Mouse (Mus musculus) heart, embryonic 12.5 days (tissue): ENCODE data around the gene Gm4969. TPM values are rescaled to one million over a fixed set of nuclear protein-coding genes. Genes with fewer than 3 reads are reported as not detected.

Source experiments
- ATAC-seq: fragments of 200-750 bp; cut with Nextera tagmentation; 2 replicates; pipeline ENCODE4 v1.8.0; 2017; ENCODE audit warnings: moderate TSS enrichment, moderate library complexity; ENCODE audit not compliant: insufficient number of reproducible peaks, low FRiP score
- H3K27ac ChIP-seq: fragments of 300-500 bp; sonication (generic); 2 replicates; pipeline ENCODE4 v1.5.1; 2016; ENCODE audit warnings: mild to moderate bottlenecking, moderate library complexity; ENCODE audit not compliant: poor library complexity, severe bottlenecking
- H3K27me3 ChIP-seq: fragments of 300-500 bp; sonication (generic); replicated peaks from 2 replicates; pipeline ENCODE4 v1.6.1; 2016; ENCODE audit warnings: mild to moderate bottlenecking, moderate library complexity
- H3K36me3 ChIP-seq: fragments of 300-500 bp; sonication (generic); 2 replicates; pipeline ENCODE4 v1.6.1; 2016; ENCODE audit warnings: mild to moderate bottlenecking, moderate library complexity
- H3K4me1 ChIP-seq: fragments of 300-500 bp; sonication (generic); replicated peaks from 2 replicates; pipeline ENCODE4 v1.6.1; 2016; ENCODE audit warnings: mild to moderate bottlenecking
- H3K4me2 ChIP-seq: fragments of 300-500 bp; sonication (generic); 2 replicates; pipeline ENCODE4 v1.6.1; 2016; ENCODE audit warnings: mild to moderate bottlenecking, moderate library complexity
- H3K4me3 ChIP-seq: fragments of 300-500 bp; sonication (generic); 2 replicates; pipeline ENCODE4 v1.5.1; 2016; ENCODE audit warnings: mild to moderate bottlenecking
- H3K9ac ChIP-seq: fragments of 300-500 bp; sonication (generic); 2 replicates; pipeline ENCODE4 v1.6.1; 2016; ENCODE audit warnings: mild to moderate bottlenecking, moderate library complexity
- H3K9me3 ChIP-seq: fragments of 300-500 bp; sonication (generic); replicated peaks from 2 replicates; pipeline ENCODE4 v1.6.1; 2016; ENCODE audit warnings: mild to moderate bottlenecking, moderate library complexity
- WGBS: fragments of 180-500 bp; shearing (Covaris S2); methylation state at CpG from one replicate; pipeline ENCODE4 v1.1.7; 2016; 5-methylcytosine and 5-hydroxymethylcytosine counted together
- polyA plus RNA-seq: library from polyadenylated mRNA; unstranded; fragments of >200 nt; fragmentation: Nextera tagmentation; extraction: Ambion mirVana; gene quantifications from 2 replicates; pipeline ENCODE4 v1.2.1, GENCODE M21; 2016

Gm4969 gene
- polyA plus RNA-seq, 1 experiment from 2014 or later = 2.2 TPM

- H3K9ac ChIP-seq = no peak overlapping the region
- no peaks in the 10 kb centered on the region for H3K9me3 ChIP-seq
- H3K4me2 ChIP-seq = no peak overlapping the region
- H3K4me3 ChIP-seq = no peak overlapping the region
- peaks cover 2% of the 10 kb centered on the region; the same call in 1 of the 2 replicates for H3K4me1 ChIP-seq
- no peaks in the 10 kb centered on the region for H3K27me3 ChIP-seq
- 89% methylated on average over 38 of the region's 38 CpGs for WGBS
- H3K27ac ChIP-seq = no peak overlapping the region
- no peak for ATAC-seq
- peaks cover 67% of the 10 kb centered on the region for H3K36me3 ChIP-seq
Observed at GRCm38 (mm10) chr7:19136673-19137334, 18.6 kb upstream of the Gm4969 start.

- no peak overlapping the region for H3K4me3 ChIP-seq
- H3K27ac ChIP-seq = no peak overlapping the region
- no peak overlapping the region for H3K4me2 ChIP-seq
- no peaks in the 10 kb centered on the region for H3K9me3 ChIP-seq
- no peak for ATAC-seq
- H3K36me3 ChIP-seq = peaks cover 63% of the 10 kb centered on the region
- no peaks in the 10 kb centered on the region for H3K27me3 ChIP-seq
- WGBS = 92% methylated on average over 13 of the region's 13 CpGs
- no peak overlapping the region for H3K9ac ChIP-seq
- peaks cover 2% of the 10 kb centered on the region; the same call in 1 of the 2 replicates for H3K4me1 ChIP-seq
Observed at GRCm38 (mm10) chr7:19136168-19136567, 18.0 kb upstream of the Gm4969 start.

GRCm38 (mm10) chr7:19131324-19131848 lies 13.2 kb upstream of the Gm4969 start:
- H3K4me2 ChIP-seq = peak overlapping the region; percentile 72
- peak; percentile 98 for ATAC-seq
- no peaks in the 10 kb centered on the region for H3K9me3 ChIP-seq
- peak overlapping the region; percentile 71 for H3K9ac ChIP-seq
- H3K4me1 ChIP-seq = peaks cover 9% of the 10 kb centered on the region
- H3K27ac ChIP-seq = peak overlapping the region; percentile 80
- H3K36me3 ChIP-seq = peaks cover 32% of the 10 kb centered on the region
- no peaks in the 10 kb centered on the region for H3K27me3 ChIP-seq
- WGBS = under 1% methylated on average over 39 of the region's 39 CpGs
- peak overlapping the region; percentile 53 for H3K4me3 ChIP-seq

GRCm38 (mm10) chr7:19130657-19131056 lies 12.5 kb upstream of the Gm4969 start:
- Histone ChIP-seq H3K9me3 (no peaks in the 10 kb centered on the region), H3K36me3 (peaks cover 29% of the 10 kb centered on the region), H3K4me3 (peak overlapping the region; percentile 53), H3K27me3 (no peaks in the 10 kb centered on the region), H3K27ac (peak overlapping the region; percentile 80), H3K4me2 (peak overlapping the region; percentile 72), H3K4me1 (peaks cover 9% of the 10 kb centered on the region), H3K9ac (peak overlapping the region; percentile 56)
- no peak for ATAC-seq
- 22% methylated on average over 4 of the region's 4 CpGs for WGBS

- H3K4me2 ChIP-seq = no peak overlapping the region
- H3K9me3 ChIP-seq = no peaks in the 10 kb centered on the region
- H3K27ac ChIP-seq = no peak overlapping the region
- peaks cover 20% of the 10 kb centered on the region for H3K36me3 ChIP-seq
- ATAC-seq = no peak
- no peak overlapping the region for H3K4me3 ChIP-seq
- peaks cover 11% of the 10 kb centered on the region for H3K4me1 ChIP-seq
- WGBS = 93% methylated on average over 5 of the region's 5 CpGs
- no peak overlapping the region for H3K9ac ChIP-seq
- no peaks in the 10 kb centered on the region for H3K27me3 ChIP-seq
Observed at GRCm38 (mm10) chr7:19129396-19129795, 11.2 kb upstream of the Gm4969 start.

- WGBS = 88% methylated on average over 5 of the region's 5 CpGs
- peak overlapping the region; percentile 36; the same call in 1 of the 2 replicates for H3K9ac ChIP-seq
Observed at GRCm38 (mm10) chr7:19127744-19128143, 9.6 kb upstream of the Gm4969 start.

GRCm38 (mm10) chr7:19124713-19125112 lies 6.5 kb upstream of the Gm4969 start:
- Histone ChIP-seq H3K4me1 (peaks cover 20% of the 10 kb centered on the region), H3K9me3 (no peaks in the 10 kb centered on the region), H3K4me2 (no peak overlapping the region), H3K9ac (no peak overlapping the region; the same call in 1 of the 2 replicates), H3K4me3 (no peak overlapping the region), H3K27ac (no peak overlapping the region), H3K36me3 (peaks cover 19% of the 10 kb centered on the region), H3K27me3 (no peaks in the 10 kb centered on the region)
- ATAC-seq = no peak
- WGBS = 85% methylated on average over 6 of the region's 6 CpGs

More at GRCm38 (mm10) chr7:19127744-19128143, 9.6 kb upstream of the Gm4969 start:
- no peak overlapping the region for H3K4me3 ChIP-seq
- no peaks in the 10 kb centered on the region for H3K27me3 ChIP-seq
- no peak overlapping the region for H3K4me2 ChIP-seq
- ATAC-seq = no peak
- H3K9me3 ChIP-seq = no peaks in the 10 kb centered on the region
- H3K4me1 ChIP-seq = peaks cover 11% of the 10 kb centered on the region
- H3K27ac ChIP-seq = no peak overlapping the region
- peaks cover 19% of the 10 kb centered on the region for H3K36me3 ChIP-seq

- Histone ChIP-seq H3K27me3 (no peaks in the 10 kb centered on the region), H3K4me2 (no peak overlapping the region), H3K9ac (no peak overlapping the region), H3K4me3 (no peak overlapping the region), H3K27ac (no peak overlapping the region), H3K36me3 (0 out of 2 replicates have a peak, but pooled peaks cover 5% of the 10 kb centered on the region), H3K4me1 (peaks cover 26% of the 10 kb centered on the region), H3K9me3 (peaks cover 10% of the 10 kb centered on the region; the same call in 1 of the 2 replicates)
- ATAC-seq = no peak
- WGBS = 92% methylated on average over 4 of the region's 4 CpGs
Observed at GRCm38 (mm10) chr7:19121686-19122085, 3.5 kb upstream of the Gm4969 start.

- Histone ChIP-seq H3K27ac (no peak within 1 kb of the TSS), H3K36me3 (no peaks in the 10 kb centered on the region), H3K9ac (peak within 1 kb of the TSS; percentile 86), H3K27me3 (no peaks in the 10 kb centered on the region), H3K9me3 (peaks cover 10% of the 10 kb centered on the region; the same call in 1 of the 2 replicates), H3K4me1 (peaks cover 26% of the 10 kb centered on the region), H3K4me2 (peak within 1 kb of the TSS; percentile 92), H3K4me3 (peak within 1 kb of the TSS; percentile 84)
- ATAC-seq = peak; percentile 94
- 2% methylated on average over 34 of the region's 34 CpGs for WGBS
Observed at GRCm38 (mm10) chr7:19119631-19120429, 1.7 kb upstream of the Gm4969 start, which contains the start of gene Fbxo46. Gene Fbxo46 (plus strand): TSS chr7:19119859.

GRCm38 (mm10) chr7:19119083-19119482 lies 915 bp upstream of the Gm4969 start:
- no peak overlapping the region for H3K27ac ChIP-seq
- peaks cover 10% of the 10 kb centered on the region; the same call in 1 of the 2 replicates for H3K9me3 ChIP-seq
- WGBS = 88% methylated on average over 8 of the region's 8 CpGs
- ATAC-seq = no peak
- no peak overlapping the region for H3K9ac ChIP-seq
- H3K4me1 ChIP-seq = peaks cover 24% of the 10 kb centered on the region
- H3K4me3 ChIP-seq = no peak overlapping the region
- H3K36me3 ChIP-seq = no peaks in the 10 kb centered on the region
- no peaks in the 10 kb centered on the region for H3K27me3 ChIP-seq
- H3K4me2 ChIP-seq = no peak overlapping the region

GRCm38 (mm10) chr7:19109565-19109964 lies 8.6 kb downstream of the Gm4969 start:
- H3K9me3 ChIP-seq = no peaks in the 10 kb centered on the region
- H3K4me2 ChIP-seq = no peak overlapping the region
- H3K27ac ChIP-seq = no peak overlapping the region
- H3K36me3 ChIP-seq = no peaks in the 10 kb centered on the region
- no peak overlapping the region for H3K9ac ChIP-seq
- ATAC-seq = no peak
- no peak overlapping the region for H3K4me3 ChIP-seq
- no peaks in the 10 kb centered on the region for H3K27me3 ChIP-seq
- WGBS = 70% methylated on average over 1 of the region's 1 CpGs
- peaks cover 10% of the 10 kb centered on the region for H3K4me1 ChIP-seq
